Mouse (Mus musculus) spleen, postnatal 36 days (tissue): ENCODE results near the gene Gm49321.

Experiments
- DNase-seq, 2 experiments: peaks; one replicate each; pipeline ENCODE4 v3.0.0; 2022; ENCODE audit warnings: low spot score in 2 of 2, mixed read lengths in 1 of 2

Gm49321 gene

DNA sequence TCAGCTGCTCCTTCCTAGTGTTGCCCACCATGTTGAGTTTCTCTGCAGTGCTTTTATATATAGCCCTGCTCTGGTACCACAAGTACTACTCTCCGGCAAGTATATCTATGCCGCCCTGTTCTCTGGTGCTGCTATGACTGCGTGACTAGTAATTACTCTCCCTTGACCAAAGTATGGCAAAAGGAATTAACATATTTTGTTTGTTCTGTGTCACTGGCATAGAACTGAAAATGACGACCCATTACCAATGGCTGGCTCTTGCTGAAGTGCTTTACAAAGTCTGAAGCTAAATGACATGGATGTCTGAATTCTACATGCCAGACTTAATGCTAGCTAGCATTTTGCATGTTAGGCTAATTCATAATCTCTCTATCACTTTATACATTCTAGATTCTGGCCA is 11.0 kb downstream of the Gm49321 start:
- no peak for DNase-seq

DNA sequence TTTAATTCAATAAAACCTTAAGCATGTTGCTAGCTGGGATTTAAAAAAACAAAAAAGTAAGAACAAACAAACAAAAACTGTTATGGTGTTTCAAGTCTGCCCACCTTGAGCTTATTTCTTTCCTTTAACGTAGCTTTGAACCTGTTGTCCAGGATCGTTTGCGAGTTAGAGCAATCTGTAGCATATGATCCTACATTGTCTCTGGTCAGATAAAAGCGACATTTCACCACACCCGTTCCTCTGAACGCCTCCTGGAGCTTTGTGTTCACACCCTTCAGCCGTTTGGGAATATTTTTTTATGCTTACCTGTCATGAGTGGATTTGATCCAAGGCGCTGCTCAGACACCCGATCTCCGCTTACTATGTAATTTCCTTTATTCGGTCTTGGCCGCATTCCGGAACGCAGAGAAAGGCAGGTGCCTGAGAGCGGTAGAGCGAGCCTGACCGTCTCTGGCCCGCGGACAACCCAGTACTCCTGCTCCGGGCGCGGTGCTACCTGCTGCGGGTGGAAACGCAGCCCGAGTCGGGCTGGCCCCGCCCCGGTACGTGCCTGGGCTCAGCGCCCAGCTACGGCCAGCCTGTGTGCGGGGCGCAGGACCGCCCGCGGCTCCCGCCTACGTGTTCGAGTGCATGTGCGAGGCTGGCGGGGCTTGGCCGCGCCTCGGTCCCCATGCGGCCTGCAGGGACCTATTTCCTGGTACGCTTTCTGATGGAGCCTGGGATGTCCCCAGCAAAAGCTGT is 12.0 kb downstream of the Gm49321 start:
- DNase-seq, result no peak

DNA sequence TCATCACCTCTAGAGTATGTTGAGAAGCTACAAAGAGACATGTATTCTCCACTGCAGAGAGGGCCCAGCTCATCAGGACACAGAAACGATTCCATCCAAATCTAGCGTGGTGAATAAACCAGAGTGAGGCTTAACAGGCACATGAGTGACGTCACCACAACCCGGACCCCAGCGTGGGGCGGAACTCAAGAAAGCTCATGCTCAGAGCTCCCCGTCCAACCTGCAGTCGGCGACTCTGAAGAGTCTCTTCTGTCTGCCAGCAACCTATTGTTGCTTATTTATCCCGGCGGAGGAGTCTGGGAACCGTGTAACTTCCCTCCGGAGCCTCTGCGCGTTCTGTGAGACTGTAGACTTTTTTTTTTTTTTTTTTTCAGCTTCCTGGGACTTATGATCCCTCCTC is 15.4 kb downstream of the Gm49321 start:
- DNase-seq, result peak; percentile 45 to 51

DNA sequence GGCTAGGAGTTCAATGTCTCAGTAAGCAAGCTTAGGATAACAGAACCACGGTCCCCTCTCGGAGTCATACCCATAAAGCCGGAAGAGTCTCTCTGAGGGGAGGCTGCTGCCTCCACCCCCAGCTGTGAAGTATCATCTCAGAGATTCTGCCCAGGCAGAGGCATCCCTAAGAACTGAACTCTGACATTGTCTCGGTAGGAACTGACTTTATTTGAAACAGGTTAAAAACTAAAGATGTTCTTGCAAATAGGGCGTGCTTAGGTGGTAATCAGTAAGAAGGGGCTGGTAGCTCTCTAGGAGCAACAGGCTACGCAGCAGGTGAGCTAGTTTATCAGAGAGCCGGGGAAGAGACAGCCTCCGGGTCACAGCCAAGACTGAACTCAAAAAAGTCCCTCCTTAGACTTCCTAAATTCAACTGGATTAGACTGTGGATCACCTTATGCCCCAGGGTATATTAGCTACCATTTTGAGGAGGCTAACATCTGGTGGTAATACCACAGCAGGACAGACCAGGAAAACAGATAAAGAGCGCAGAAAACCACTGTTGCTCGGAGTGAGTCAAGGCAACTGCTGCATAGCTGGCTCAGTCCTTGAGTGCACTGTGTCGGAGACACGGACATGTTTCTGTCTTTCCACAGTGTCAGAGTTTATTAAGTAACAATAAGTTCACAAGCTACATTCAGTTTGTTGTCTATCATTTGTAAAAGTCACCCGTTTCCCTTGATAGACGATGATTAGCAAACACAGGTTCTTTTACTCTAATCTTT is 16.1 kb downstream of the Gm49321 start:
- DNase-seq, result peak; percentile 13 to 14

DNA sequence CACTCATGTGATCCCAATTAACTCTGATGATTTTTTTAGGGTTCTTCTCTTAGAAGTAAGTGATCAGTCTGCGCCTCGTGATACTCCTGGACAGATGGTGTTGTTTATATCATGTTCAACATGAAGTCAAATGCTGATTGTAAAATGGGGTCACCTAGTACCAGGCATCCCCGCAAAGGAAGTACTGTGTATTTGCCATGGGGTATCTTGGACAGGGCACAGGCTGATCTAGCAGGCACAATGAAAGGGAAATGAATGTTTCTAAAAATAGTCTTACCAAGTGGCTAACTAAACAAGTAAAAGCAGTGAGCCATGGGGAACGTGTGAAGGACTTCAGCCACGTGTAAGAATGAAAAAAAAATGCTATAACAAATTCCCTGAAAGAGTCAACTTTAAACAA is 17.3 kb downstream of the Gm49321 start:
- no peak for DNase-seq

DNA sequence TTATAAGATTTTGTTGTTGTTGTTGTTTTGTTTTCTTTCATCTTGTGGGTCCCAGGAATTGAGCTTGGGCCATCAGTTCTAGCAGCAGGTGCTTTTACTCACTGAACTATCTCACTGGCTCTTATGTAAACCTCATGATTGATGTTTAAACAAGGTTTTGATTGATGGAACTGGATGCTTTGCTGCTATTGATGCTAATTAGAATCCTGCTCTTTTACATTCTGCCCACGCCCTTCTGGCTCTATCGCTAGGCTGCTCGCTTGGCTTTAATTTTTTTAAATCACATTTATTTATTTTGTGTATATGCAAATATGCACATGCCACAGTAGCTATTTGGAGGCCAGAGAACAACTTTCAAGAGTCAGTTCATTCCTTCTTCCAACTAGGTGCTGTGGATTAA is 20.2 kb downstream of the Gm49321 start:
- DNase-seq, result no peak

DNA sequence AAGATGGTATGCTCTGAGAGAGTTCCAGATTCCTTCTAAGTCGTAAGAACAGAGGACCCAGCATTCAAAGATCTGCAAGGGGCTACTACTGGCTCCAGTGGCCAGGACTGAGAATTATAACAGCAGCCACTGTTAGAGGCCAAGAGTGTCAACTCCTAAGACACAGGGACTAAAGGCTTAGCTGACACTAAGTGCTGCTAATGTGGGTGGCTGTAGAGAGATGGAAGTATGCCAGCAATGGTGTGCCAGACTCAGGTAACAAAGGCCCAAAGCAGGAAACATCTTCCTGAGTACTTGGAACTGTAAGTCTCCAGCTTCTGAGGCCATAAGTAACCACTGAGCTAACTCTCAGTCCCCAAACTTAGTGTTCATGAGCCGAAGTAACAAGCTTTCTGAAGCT is 21.4 kb downstream of the Gm49321 start:
- DNase-seq, result no peak

DNA sequence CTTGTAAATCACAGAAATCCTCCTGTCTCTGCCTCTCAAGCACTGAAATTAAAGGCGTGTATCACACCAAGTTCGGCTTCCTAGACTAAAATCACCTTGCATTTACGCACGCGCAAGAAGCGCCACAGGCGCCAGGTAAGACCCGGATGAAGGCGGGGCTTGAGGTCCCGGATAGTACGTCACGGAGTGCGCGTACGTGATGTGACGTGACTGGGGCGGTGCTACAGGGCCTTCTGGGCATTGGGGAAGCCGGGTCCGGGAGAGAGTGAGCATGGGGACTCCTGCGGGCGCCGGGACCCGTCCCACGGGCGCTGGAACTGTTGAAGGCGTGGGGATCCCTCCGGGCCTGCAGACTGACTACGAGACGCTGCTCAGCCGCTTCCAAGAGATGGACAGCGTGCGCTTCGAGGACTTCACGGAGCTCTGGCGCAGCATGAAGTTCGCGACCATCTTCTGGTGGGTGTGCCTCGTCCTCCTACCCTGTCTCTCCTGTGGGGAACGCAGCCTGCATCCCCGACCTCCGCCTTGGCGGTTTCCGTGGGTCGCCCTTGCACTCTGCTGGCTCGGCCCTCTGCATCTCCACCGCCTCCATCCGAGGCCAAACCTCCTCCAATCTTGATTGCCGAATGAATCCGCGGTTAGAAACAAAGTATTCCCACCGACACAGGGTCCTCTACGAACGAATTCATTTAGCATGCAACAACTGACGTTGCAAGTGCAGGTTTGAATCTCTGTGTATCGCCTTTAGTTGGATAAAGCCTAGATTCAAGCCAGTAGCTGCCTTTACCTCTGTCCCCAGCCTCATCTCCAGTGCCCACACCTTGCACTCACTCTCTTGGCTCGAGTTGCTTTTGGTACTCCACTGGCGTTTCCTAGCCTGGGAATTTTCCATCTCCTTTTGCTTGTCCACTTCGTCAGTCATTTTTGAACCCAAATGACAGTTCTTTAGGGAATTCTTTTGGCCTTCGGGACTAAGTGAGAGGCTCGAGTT is 27.1 kb downstream of the Gm49321 start, which contains the start of gene Snapc1:
TSS of gene Snapc1 (plus strand) at position 191 of the 991 bp plus-strand sequence.
- DNase-seq, result peak; percentile 95 to 97

DNA sequence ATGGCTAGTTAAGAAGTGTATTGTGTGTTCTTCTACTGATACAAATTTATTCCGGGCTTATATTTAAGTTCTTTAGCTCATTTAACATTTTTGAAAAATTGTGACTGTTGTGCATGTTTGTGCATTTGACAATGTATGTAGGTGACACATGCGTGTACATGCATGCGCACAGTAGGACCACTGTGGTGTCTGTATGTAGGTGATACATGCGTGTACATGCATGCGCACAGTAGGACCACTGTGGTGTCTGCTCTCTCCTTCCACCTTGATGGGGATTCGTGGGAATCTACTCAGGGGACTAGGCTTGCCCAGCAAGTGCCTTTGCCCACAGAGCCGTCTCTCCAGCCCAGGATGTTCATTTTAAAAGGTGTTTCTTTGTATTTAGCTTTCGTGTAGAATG is 31.7 kb downstream of the Gm49321 start:
- no peak for DNase-seq

DNA sequence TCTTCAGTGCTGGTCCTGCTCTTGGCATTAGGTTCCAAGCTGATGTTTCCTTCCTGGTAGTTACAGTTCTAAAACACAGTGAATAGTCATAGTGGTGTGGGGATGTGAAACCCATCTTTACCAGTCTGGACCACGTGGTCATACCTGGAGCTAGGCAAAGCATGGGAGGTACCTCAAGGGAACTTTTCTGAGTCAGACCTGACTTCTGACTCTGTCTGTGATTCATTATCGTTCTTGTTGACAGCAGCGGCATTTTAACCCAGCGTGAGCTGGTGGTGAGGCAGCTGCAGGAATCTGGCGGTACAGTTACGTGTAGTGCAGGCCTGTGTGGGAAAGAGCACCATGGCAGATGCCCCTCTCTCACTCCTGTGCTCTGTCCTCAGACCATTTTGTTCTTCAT is 37.1 kb downstream of the Gm49321 start:
- DNase-seq, result no peak

DNA sequence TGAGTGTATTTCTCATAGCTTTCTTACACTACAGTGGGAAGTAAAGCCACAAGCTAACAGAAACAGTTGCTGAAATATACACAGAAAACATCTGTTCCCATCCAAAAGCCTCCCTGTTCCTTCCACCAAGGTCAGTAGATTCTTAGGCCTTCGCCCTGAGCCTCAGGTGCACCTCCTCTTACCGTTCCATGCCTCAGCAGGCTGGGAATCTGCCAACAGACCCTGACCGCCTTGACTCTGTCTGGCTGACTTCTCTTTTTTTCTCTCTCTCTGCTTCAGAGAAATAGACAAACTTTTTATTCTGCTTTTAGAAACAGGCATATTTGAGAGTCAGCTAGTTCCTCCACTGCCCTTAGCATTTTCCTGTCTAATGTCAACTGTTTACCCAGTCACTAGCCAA is 40.7 kb downstream of the Gm49321 start:
- no peak for DNase-seq

DNA sequence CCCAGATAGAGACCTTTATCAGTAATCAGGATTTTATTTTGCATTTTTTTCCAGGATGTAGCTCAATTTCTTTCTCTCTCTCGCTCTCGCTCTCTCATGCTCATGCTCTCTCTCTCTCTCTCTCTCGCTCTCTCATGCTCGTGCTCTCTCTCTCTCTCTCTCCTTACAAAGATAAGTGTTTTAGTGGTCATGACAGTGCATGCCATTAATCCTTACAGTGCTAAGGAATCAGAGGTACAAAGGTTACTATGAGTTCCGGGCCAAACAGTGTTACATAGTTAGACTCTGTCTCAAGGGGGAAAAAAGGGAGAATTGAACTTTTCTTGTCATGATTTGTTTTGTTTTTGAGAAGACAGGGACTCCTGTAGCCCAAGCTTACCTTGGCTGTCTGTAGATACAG is 42.2 kb downstream of the Gm49321 start:
- no peak for DNase-seq

DNA sequence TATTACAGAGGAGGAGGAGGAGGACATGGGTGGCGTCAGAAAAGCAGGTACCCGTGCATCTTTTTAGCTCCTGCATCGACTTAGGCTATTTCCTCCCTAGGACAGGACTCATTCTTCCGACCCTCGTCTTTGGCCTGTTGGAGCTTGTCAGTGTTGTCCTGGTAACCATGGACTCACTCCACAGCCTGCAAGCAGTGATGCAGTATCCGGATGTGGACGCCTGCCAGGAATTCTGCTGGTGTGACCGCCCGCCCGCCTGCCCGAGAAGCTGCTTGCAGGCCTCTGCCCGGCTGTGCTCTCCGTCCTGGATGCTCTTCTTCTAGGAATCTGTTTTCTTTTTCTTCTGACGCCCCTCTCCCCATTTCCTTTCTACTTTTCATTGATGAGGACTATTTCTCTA is 45.1 kb downstream of the Gm49321 start:
- no peak for DNase-seq

DNA sequence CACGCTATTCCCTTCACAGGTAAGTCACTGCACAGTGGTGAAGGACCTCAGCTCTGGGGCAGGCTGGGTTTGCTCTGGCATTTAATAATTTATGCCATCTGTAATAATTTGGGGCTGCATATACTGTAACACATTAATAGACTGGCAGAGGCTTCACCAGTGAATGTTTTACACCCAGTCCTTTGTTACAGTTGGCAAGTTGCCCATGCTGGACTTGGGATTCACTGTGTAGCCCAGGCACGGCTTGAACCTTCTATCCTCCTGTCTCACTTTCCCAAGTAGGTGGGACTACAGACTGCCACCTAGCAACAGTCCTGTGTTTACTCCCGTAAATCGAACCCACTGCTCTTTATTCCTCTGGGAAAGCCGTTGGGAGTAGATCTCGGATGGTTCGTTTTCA is 48.8 kb downstream of the Gm49321 start:
- DNase-seq, result no peak

DNA sequence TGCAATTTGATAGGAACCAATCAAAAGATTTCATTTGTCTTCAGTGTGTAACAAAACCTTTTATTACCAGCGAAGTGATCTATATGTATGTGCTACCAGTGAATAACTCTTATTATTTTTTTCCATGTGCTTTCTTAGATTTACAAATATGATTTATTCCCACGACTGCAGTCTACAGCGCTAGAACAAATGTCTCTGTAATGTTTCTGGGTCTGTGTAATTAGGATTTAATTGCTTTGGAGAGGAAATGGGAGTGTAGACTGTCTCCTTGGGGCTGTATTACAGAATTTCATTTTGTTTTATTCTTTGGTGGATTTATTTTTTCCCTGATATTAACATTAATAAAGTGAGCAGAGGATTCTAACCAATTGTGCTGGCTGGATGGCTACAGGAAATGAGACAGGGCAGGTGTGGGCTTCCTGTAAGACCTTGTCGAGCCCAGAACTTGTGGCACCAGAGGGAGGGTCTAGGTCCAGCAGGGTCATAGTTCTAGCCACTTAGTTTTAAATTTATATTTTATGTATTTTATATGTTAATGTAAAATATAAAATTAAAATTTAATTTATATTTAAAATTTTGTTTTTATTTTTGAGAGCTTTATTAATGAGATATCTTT is 51.0 kb downstream of the Gm49321 start:
- DNase-seq, result no peak

DNA sequence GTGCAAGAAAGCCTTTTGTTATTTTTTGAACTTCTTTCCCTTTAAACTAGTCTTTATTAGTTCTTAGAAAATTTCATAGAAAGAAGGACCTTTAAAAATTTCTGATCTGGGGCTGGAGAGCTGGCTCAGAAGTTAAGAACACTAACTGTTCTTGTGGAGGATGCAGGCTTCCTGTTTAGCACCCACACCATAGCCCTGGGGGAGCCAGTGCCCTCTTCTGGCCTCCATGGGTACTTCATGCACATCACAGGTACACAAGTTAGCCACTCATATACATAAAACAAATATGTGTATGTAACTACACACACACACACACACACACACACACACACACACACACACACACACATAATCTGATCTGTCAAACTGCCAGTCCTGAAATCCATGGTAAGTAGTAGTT is 52.1 kb downstream of the Gm49321 start:
- peak; percentile 31 to 34 for DNase-seq

DNA sequence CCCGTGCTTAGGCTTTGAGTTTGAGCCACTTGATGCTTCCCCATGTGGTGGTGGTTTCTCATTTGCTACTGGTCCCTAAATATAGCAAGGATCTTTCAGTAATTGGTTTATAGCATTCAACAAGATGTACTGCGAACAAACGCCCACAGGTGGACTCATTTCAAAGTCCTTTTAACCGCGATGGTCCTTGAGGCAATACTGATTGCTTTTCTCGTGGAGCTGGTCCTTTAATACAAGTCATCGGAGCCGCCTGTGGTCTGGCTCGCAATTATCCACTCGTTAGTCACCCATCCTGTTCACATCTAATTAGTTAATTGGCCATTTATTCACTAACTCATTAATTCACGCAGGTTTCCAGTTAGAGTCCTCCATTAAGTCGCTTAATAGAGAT is 59.4 kb downstream of the Gm49321 start:
- no peak for DNase-seq

DNA sequence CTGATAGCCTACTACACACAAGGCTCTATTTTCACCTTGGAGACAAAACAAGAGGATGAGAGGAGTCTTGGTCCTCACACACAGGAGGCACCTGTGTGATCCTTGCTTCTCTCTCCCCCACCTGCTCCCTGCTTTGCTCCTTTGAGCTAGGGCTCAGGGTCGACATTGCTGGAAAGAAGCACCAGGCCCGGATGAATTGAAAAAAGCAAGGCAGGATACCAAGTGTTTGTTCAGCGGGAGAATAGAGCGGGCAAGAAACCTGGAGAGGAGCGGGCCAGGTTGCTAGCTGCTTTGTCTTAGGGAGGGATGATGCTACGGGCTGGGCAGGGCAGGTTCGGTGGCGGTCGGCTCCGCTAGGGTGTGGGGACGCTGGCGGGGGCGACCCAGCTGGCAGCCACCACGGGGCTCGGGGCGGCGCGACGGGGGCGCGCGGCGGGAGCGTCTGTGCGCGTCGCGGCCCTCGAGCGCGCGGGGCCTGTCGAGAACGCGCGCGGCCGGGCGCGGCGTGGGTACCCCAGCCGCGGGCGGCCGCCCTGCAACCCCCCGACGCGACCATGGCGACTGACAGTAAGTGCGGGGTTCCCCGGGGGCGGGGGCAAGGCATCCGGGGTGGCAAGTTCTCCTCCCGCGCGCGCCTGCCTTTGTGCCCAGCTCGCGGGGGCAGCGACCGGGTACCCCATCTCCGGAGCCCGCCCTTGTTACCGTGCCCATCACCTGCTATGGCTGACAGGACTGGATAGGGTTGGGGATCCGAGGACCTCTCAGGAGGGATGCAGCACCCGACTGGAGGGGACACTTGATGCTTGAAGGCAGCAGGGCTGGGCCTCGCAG is 60.1 kb downstream of the Gm49321 start, which contains the start of gene Syt16:
TSS of gene Syt16 (plus strand) at position 365 of the 831 bp plus-strand sequence.
- DNase-seq, result no peak

DNA sequence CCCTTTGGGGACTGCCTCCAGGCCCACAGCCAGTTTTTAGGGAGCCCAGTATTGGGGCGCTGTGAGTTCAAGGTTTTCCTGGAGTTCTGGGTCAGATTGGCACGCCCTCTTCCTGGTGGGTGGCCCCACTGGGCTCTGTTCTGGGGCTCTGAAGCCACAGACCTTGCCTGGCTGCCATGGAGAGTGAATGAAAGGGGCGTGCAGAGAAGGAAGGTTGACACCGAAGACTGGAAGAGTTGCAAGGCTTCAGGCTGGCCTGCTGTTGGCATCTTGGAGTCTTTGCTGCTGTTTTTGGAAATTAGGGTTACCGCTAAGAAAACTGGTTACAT is 60.6 kb downstream of the Gm49321 start:
- no peak for DNase-seq

DNA sequence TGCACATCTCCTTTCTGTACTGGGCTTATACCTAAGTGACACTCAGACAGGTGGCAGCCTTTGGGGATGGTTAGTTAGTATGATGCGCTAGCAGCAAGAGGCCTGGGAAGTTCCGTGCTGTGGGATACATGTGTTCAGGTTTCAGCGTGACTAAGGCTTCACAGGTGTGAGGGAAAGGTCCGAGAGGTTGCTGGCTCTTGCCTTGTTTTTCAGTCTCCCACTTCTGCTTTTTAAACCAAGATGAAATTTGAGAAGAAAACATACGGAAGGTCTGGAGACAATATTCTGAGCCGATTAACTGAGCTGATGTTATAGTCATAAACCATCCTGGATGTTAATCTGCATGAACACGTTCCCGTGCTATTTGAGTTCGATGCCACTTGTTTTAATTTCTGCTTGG is 65.0 kb downstream of the Gm49321 start:
- no peak for DNase-seq

DNA sequence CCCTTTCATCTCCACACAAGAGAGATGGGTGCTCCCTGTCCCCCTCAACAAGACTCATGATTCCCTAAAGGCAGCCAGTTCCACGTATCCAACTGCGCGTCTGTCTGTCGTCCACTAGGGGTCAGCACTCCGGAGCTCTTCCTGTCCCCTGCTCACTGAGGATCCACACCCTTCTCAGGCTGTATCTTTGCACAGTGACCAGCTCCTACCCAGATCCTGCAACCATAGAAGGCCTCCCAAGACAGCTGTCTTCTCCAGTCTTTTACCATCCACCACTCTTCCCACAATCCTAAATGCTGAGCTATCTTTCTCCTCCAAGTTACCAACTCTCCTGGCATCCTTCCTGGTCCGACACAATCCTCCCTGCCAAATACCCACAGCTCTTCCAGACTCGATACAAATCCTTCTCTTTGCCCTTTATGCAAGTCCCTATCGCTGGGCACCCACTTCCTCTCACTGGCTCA is 72.0 kb downstream of the Gm49321 start:
- DNase-seq, result peak in 1 of 2 experiments; percentile 6
